Mouse (Mus musculus): ENCODE results near the gene Vmn1r228. TPM values are rescaled to one million over a fixed set of nuclear protein-coding genes. Genes with fewer than 3 reads are reported as not detected.

Vmn1r228 gene
- polyA plus RNA-seq (2016; fragmentation: Nextera tagmentation; extraction: Ambion mirVana), result not detected in 2 replicates

DNA sequence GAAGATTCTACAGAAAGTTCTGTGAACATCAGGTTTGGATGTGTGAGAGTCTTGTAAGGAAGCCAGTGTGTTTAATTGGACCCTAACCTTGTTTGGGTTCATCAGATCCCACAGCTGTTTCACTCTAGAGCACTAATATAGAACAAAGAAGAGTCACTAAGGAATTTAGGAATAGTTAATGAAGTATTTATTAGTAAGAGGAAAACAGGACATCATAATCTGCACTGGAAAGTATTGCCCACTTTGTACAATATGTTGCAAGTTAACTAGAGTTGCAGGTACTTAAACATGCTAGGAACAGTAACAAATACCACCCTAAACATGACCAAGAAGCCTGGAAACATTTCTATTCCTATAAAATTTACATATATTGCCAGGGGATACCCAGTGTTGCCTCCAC, at the start of gene Vmn1r228:
Vmn1r228 (minus strand) TSS at position 101 of the 400 bp plus-strand sequence.
- Histone ChIP-seq H3K4me2 (no peak within 1 kb of the TSS), H3K36me3 (replicated peaks) (no peaks in the 10 kb centered on the region), H3K9me3 (peaks cover 8% of the 10 kb centered on the region; the same call in 1 of the 2 replicates), H3K4me3 (replicated peaks) (no peak within 1 kb of the TSS), H3K27me3 (no peaks in the 10 kb centered on the region), H3K4me1 (no peaks in the 10 kb centered on the region), H3K27ac (no peak within 1 kb of the TSS), H3K9ac (no peak within 1 kb of the TSS)
- no peak for ATAC-seq (ENCODE audit: low FRiP score)

DNA sequence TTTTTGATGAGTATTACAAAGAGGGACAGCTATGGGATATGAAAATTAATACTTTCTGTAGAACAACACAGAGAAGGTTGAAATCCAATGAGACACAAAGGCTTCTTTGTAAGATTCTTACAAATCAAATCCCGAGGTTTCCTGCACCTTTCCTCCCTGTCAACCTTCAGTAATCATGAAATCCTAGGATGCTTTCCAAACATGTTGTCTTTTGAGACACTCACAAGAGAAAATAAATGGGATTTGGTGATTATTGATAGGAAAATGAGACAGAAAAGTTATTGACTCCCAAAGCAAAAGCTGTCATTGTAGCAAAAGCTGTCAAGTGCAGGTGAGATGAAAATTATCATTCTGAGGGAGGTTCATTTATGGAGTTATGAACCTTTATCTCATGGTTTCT, 25.3 kb upstream of the Vmn1r228 start, which contains the start of gene Vmn1r229:
Vmn1r229 (plus strand) TSS at position 301 of the 400 bp plus-strand sequence.
- WGBS, result 72% methylated on average over 1 of the region's 1 CpGs
- no peaks in the 10 kb centered on the region for H3K36me3 ChIP-seq (replicated peaks)
- no peak within 1 kb of the TSS for H3K4me2 ChIP-seq
- no peaks in the 10 kb centered on the region for H3K4me1 ChIP-seq
- ATAC-seq (ENCODE audit: low FRiP score), result no peak
- no peak within 1 kb of the TSS for H3K9ac ChIP-seq
- no peaks in the 10 kb centered on the region for H3K27me3 ChIP-seq
- H3K27ac ChIP-seq, result no peak within 1 kb of the TSS
- H3K9me3 ChIP-seq, result peaks cover 5% of the 10 kb centered on the region; the same call in 1 of the 2 replicates
- H3K4me3 ChIP-seq (replicated peaks), result no peak within 1 kb of the TSS

DNA sequence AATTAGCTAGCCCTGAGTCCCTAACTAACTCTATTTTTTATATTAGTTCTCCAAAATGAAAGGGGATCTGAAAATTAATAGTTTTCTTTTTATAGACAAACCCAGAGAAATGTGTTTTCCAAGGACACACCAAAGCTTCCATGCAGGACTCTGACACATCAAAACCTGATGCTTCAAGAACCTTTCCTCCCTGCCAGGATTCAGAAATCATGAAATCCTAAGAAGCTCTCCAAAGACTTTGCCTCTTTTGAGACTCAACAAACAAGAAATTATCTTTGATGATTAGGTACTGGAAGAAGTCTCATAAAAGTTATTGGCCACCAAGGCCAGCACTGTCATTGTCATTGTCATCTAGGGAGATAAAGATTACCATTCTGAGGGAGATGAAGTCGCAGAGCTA, 56.4 kb downstream of the Vmn1r228 start, which contains the start of gene Vmn1r227:
Vmn1r227 (plus strand) TSS at position 301 of the 400 bp plus-strand sequence.
- Histone ChIP-seq H3K9ac (no peak within 1 kb of the TSS), H3K4me1 (no peaks in the 10 kb centered on the region), H3K27ac (no peak within 1 kb of the TSS), H3K9me3 (0 out of 2 replicates have a peak, but pooled peaks cover 7% of the 10 kb centered on the region), H3K4me3 (replicated peaks) (no peak within 1 kb of the TSS), H3K36me3 (replicated peaks) (no peaks in the 10 kb centered on the region), H3K4me2 (no peak within 1 kb of the TSS), H3K27me3 (no peaks in the 10 kb centered on the region)
- ATAC-seq (ENCODE audit: low FRiP score), result no peak
- WGBS, result 43% methylated on average over 1 of the region's 1 CpGs

Other genes starting within 250 kb of the Vmn1r228 start
- not detected in 2 replicates for gene Vmn2r109, start 221.4 kb downstream of the Vmn1r228 start, polyA plus RNA-seq (2016; fragmentation: Nextera tagmentation; extraction: Ambion mirVana)
- 0.06 and 0.14 TPM in 2 replicates for gene Vmn2r110, start 189.7 kb downstream of the Vmn1r228 start, polyA plus RNA-seq (2016; fragmentation: Nextera tagmentation; extraction: Ambion mirVana)
- gene Fpr-rs3, start 161.3 kb downstream of the Vmn1r228 start, polyA plus RNA-seq (2016; fragmentation: Nextera tagmentation; extraction: Ambion mirVana), result not detected in 2 replicates
- not detected in 2 replicates for gene Vmn1r226, start 103.3 kb downstream of the Vmn1r228 start, polyA plus RNA-seq (2016; fragmentation: Nextera tagmentation; extraction: Ambion mirVana)
- not detected in 2 replicates for gene Vmn1r227, start 56.3 kb downstream of the Vmn1r228 start, polyA plus RNA-seq (2016; fragmentation: Nextera tagmentation; extraction: Ambion mirVana)
- gene Vmn1r229, start 25.4 kb upstream of the Vmn1r228 start, polyA plus RNA-seq (2016; fragmentation: Nextera tagmentation; extraction: Ambion mirVana), result 0.01 TPM in 1 of 2 replicates, not detected in the other
- not detected in 2 replicates for gene Vmn1r230, start 54.3 kb upstream of the Vmn1r228 start, polyA plus RNA-seq (2016; fragmentation: Nextera tagmentation; extraction: Ambion mirVana)
- not detected in 2 replicates for gene Vmn1r231, start 118.9 kb upstream of the Vmn1r228 start, polyA plus RNA-seq (2016; fragmentation: Nextera tagmentation; extraction: Ambion mirVana)
- not detected in 2 replicates for gene Vmn1r232, start 133.6 kb upstream of the Vmn1r228 start, polyA plus RNA-seq (2016; fragmentation: Nextera tagmentation; extraction: Ambion mirVana)
- gene Ppp2r1a, start 159.2 kb upstream of the Vmn1r228 start, polyA plus RNA-seq (2016; fragmentation: Nextera tagmentation; extraction: Ambion mirVana), result 482 and 503 TPM in 2 replicates
- not detected in 2 replicates for gene Vmn1r233, start 210.3 kb upstream of the Vmn1r228 start, polyA plus RNA-seq (2016; fragmentation: Nextera tagmentation; extraction: Ambion mirVana)
- 19.0 and 20.3 TPM in 2 replicates for gene Zfp160, start 222.7 kb upstream of the Vmn1r228 start, polyA plus RNA-seq (2016; fragmentation: Nextera tagmentation; extraction: Ambion mirVana)